Mouse (Mus musculus) CD4-positive naive resting alpha-beta T cell, adult 57 days (primary cell): ENCODE data around the gene Bloc1s6. TPM values are rescaled to one million over a fixed set of nuclear protein-coding genes. Genes with fewer than 3 reads are reported as not detected.

Experiments used
- total RNA-seq: library from RNA; stranded (reverse); gene quantifications from one replicate; pipeline ENCODE4 v1.2.4, GENCODE M21; 2023

The Bloc1s6 gene
- 27.3 TPM for total RNA-seq

DNA sequence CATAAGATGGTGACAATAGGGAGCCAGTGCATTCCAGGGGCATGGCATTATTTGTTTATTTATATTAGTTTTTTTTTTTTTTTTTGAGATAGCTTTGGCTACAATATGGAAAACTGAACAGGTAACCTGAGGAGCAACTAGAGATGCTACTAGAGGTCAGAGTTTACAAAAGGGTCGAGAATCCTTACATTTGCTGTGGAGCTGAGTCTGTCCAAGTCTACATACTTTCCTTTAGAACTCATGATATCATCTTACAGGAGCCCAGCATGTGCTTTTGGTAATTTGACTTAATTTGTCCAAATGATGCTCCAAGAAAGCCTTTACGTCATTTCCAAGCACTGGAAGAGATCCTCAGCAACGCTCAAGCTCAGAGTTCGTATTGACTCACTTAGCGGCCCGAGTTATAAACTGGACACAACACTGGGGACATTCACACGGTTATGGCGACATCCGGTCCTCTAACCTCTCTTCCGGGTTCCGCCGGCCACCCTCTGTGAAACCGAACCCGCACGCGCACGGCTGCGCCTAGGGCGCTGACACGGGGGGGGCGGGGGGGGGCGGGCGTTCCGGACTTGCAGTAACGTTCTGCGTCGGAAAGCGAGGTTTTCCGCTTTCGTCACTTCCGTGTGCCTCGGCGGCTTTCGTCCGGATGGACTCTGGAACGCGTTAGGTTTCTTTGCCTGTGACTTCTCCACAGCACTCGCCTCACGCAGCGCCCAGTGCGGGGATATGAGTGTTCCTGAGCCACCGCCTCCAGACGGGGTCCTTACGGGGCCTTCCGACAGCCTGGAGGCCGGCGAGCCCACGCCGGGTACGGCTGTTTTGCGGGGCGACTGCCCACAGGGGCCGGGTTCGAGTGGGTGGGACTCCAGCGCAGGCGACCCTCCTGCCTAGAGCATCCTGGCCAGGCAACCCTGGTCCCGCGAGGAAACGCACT is at the start of gene Bloc1s6:
Gene Bloc1s6 (plus strand): TSS at position 610 of the 937 bp plus-strand sequence.

GRCm38 (mm10) chr2:122702181-122703036 is 35.9 kb upstream of the Bloc1s6 start, which contains the start of gene Slc30a4:
TSS of gene Slc30a4 (minus strand) at chr2:122702663.

GRCm38 (mm10) chr2:122765071-122765793 is 26.9 kb downstream of the Bloc1s6 start, which contains the start of gene Sqor:
TSS of gene Sqor (plus strand) at chr2:122765237.

Other genes starting within 250 kb of the Bloc1s6 start
- gene Gatm, start 127.2 kb upstream of the Bloc1s6 start, total RNA-seq: 0.62 TPM
- gene AA467197, start 101.5 kb upstream of the Bloc1s6 start, total RNA-seq: 2.3 TPM
- 5.6 TPM for gene Slc30a4, start 35.8 kb upstream of the Bloc1s6 start, total RNA-seq
- 5.7 TPM for gene Sqor, start 26.7 kb downstream of the Bloc1s6 start, total RNA-seq